Mouse (Mus musculus) kidney, adult 2 months (tissue): Measurements from ENCODE around the gene Nme3.

ENCODE experiments used
- CTCF ChIP-seq: fragments of 200-500 bp; conservative IDR thresholded peaks from 2 replicates; pipeline ENCODE4 v1.5.1; 2011; ENCODE audit warnings: low read depth, mild to moderate bottlenecking, control low read depth, low read length, moderate library complexity, mixed read lengths; ENCODE audit not compliant: insufficient read depth, insufficient read length
- POLR2A ChIP-seq: fragments of 200-500 bp; IDR thresholded peaks from one replicate; pipeline ENCODE4 v1.6.1; 2011; ENCODE audit warnings: low read depth, low read length, control low read depth

- TF ChIP-seq CTCF (no peak), POLR2A (no peak)
Measured at GRCm38 (mm10) chr17:24860076-24860475, 36.2 kb upstream of the Nme3 start.
